Mouse (Mus musculus): ENCODE measurements at regions not wholly inside any gene's neighbourhood (a gene's known extent, or its start where the extent isn't known, plus 50 kb on each side); places are given as distances from the start of the nearest gene placed in this dataset.
A peak's percentile ranks its signal among the peaks of the same experiment; 100 is the strongest.

GRCm38 (mm10) chr8:11145251-11145650, 137.0 kb upstream of the Irs2 start:
- DNase-seq (ENCODE audit: low spot score), result no peak

DNA sequence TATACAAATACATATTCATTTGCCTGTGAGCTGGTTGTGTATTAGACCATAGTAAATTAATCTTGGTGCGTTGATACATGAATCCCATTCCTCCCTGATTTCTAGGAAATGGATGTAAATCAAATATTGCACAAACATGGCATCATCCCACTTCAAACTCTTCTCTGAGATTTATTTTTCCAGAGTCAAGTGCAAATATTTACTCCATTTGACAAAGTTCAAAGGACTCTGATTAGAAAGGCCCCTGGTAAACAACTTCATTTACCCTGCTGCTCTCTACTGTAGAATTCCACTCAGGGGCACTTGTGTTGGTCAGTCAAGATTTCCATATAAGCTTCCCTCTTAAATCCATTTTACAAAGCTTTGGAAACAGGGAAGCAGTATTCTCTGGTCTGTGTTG, 132.3 kb upstream of the Irs2 start:
- DNase-seq (ENCODE audit: low spot score), result no peak

DNA sequence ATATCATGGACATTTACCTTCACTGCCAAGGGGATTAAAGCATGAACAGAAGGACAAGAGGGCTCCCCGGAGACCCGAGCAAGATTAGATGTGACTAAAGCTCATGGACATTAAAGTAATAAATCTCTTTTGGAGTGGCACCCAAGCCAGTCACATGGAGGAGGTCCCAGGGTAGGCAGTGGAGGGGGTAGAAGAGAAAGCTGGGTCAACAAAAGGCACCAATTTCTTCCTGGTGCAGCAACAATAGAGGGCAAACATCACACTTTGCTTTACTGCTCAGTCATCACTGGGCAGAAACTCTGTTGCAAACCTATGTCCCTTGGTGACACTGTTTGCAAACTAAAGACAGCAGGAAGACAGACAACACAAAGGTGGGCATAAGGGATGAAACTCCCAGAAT, 131.0 kb upstream of the Irs2 start:
- DNase-seq (ENCODE audit: low spot score), result no peak

DNA sequence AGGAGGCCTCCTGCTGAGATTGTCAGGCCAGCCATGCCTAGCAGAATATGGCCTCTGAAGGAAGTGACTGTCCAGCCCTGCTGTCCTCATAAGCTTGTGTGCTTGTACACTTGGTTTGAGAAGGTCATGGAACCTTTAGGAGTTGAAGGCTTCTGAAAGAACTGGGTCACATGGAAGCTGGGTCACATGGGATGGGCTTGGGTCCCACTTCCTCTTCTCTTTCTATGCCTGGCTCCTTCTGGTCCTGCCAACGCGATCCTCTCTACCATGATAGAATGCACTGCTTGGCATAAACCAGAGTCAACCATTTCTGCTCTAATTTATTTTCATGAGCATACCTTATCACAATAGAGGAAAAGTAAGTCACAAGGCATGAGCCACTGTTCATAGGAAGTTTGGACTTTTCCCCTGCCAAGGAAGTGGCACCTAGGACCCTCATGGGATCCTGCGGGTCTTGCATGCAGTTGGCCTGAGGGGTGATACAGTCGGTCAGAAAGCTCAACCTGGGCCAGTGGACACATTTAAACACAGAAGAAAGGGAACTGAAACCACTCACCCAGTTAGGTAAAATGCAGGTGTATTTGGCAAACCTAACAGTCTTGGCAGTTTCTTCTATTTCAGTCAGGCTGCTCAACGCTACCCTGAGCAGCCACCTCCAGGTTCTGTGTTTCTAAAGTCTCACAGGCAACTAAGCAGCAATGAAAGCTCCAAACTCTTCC, 130.2 kb upstream of the Irs2 start:
- no peak for DNase-seq (ENCODE audit: low spot score)

DNA sequence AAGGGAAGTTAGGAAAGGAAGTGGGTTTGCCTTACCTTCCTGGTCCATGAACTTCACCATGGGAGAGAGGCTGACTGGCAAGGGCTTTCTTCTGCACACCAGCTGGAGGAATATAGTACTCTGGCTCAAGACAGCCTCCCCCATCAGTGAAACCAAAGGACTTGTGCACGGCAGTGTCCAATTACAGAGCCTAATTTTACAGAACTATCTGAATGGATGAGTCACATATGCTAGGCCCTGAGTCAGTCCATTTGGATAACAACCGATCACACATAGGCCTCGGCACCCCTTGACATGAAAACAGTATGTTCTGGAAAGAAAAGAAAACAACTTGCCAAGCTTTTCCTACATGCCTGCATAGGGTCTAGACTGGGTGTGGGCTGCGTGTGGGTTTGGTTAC, 128.3 kb upstream of the Irs2 start:
- no peak for DNase-seq (ENCODE audit: low spot score)

DNA sequence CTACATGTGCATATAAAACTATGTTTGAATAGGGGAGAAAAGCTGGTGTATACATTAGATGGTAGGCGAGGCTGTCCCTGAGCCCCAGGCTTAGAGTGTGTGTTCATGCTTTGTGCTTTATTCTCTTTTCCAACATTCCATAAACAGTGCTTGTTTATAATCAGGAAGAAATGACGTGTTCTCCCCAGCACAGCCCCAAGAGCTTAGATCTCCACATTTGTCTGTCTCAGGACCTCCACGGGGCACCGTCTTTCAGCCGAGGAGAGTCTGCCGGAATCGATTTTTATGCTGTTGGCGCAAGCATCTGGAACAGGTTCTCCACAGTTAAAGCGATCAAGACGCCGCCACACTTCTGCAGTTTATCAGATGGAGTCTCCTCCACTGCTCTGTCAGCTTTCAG, 126.9 kb upstream of the Irs2 start:
- no peak for DNase-seq (ENCODE audit: low spot score)

DNA sequence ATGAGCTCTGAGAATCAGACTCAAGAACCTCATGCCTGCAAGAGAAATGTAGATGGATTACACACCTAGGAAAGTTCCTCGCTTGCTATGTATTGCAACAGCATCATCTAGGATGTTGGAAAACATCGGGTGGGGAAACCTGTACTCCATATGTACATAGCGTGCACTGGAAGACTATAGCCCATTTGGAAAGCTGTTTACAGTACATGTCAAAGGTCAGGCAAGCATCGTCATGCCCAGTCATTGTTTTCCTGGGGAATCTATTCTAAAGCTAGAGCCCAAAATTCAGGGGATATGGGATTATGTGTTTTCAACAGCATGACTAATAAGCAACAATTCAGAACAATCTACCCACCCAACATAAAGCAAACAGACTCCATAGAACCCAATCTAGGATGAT, 126.3 kb upstream of the Irs2 start:
- no peak for DNase-seq (ENCODE audit: low spot score)

DNA sequence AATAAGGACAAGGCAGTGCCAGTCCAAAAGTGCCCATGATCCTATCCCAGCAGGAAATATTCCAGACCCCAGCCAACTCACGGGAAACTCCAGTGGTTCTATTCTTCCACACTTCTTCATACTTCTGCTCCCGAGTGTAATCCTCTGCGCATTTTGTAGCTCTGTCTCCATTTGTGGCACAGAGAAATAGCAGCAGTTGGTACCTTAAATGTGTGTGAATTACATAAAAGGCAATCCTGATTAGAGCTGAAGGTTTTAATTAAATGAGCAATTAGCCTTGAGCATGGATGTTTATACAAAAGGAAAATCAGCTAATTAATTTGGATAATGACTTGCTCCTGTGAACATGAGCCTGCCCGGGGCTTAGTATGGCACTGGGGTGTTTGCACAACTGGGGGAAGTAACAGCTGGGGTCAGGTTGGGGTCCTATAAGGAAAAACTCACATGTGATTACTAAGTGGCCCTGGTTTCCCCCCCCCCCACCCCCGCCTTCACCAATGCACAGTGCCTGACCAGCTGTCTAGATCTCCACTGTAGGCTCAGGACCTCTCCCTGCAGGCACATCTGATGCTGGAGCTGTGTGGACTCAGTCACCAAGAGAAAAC, 110.9 kb upstream of the Irs2 start:
- DNase-seq (ENCODE audit: low spot score), result no peak

DNA sequence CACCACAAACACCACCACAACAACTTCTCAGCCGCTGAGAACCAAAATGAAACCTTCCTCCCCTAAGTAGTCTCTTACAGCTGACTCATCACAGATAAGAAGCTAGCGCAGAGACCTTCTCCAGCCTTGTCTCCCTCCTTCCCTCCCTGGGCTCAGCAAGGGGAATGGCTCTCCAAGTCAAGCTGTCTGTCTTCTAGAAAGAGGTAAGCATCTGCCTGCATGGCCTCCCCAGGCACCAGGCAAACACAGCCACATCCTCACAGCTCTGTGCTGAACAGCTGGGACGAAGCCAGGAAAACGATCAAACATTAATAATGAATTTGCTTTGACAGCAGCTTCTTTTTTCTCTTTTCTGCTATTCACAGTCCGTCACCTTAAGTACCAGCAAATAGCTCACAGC, 108.3 kb upstream of the Irs2 start:
- DNase-seq (ENCODE audit: low spot score), result no peak

DNA sequence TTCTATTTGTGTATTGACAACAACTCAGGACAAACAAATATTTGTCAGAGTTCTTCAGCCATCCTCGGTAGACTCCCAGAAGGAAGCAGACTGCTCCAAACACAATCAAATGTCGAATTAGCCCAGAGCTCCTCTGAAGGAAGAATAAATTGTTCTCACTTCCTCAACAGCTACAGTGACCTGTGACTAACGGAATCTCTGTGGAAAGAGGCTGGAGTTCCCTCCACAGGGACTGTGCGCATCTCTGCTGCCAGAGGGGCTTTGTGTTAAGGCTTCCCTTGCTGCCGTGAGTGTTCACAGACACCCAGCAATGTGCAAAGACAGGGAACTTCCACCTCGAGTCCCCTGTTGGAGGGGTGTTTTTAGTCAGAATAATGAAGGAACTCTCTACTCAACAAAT, 107.0 kb upstream of the Irs2 start:
- no peak for DNase-seq (ENCODE audit: low spot score)

DNA sequence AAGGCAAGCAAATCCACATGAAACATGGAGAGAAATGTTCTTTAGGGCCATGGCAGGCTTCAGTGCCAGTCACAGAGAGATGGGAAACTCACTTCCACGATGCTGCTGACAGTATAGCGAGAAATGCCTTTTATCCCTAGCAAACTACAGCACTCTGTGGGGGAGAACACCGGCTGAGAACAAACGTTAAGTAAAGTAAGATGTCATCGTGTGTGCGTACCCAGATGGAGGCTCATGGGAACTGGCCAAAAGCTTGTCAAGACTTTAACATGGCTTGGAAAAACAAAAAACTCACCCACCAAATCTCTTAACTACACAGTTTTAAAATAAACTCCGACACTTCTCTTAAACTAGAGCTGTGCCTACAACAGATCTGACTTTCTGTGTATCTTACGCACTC, 106.3 kb upstream of the Irs2 start:
- no peak for DNase-seq (ENCODE audit: low spot score)

- DNase-seq (ENCODE audit: low spot score), result no peak
Measured at GRCm38 (mm10) chr8:11112908-11113532, 104.8 kb upstream of the Irs2 start.

DNA sequence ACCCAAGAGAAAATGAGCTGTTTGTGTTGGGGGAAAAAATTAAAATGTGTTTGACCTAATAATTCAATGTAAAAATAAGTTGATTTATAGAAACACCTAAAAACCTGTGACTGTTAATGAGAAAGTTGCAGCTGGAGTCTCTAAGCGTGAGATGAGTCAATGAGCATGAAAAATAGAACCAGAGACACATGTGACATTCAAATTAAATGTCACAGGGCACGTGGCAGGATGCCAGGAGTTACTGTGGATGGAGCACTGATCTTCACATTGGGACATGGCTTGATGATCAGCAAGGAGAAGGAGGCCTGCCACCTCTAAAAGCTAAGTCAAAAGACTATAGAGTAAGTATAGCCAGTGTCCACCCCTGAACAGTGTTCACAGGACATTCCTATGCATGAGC, 103.7 kb upstream of the Irs2 start:
- DNase-seq (ENCODE audit: low spot score), result peak; percentile 39

DNA sequence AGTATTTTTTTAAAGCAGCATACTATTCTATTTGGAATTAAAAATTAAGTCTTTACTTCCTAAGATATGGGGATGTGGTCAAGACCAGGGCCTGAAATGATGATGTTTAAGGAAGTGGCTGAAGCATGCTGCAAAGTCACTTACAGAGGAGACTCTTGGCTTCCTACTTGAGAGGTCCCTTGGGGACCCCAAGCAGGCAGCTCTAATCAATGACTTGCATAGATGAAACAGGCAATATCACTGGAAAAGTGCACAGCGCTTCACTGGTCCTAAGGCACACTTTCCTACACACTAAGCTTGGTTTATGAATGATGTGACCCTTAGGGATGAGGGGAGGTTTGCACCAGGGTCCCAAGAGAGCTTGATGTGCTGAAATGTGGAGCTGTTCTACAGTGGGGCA, 99.2 kb upstream of the Irs2 start:
- no peak for DNase-seq (ENCODE audit: low spot score)

GRCm38 (mm10) chr8:11107021-11107420, 98.8 kb upstream of the Irs2 start:
- DNase-seq (ENCODE audit: low spot score), result no peak

- DNase-seq (ENCODE audit: low spot score), result no peak
Measured at GRCm38 (mm10) chr8:11103745-11104607, 95.7 kb upstream of the Irs2 start.

- DNase-seq (ENCODE audit: low spot score), result no peak
Measured at GRCm38 (mm10) chr8:11100310-11100709, 92.1 kb upstream of the Irs2 start.

GRCm38 (mm10) chr8:11099591-11099855, 91.3 kb upstream of the Irs2 start:
- DNase-seq (ENCODE audit: low spot score), result no peak

DNA sequence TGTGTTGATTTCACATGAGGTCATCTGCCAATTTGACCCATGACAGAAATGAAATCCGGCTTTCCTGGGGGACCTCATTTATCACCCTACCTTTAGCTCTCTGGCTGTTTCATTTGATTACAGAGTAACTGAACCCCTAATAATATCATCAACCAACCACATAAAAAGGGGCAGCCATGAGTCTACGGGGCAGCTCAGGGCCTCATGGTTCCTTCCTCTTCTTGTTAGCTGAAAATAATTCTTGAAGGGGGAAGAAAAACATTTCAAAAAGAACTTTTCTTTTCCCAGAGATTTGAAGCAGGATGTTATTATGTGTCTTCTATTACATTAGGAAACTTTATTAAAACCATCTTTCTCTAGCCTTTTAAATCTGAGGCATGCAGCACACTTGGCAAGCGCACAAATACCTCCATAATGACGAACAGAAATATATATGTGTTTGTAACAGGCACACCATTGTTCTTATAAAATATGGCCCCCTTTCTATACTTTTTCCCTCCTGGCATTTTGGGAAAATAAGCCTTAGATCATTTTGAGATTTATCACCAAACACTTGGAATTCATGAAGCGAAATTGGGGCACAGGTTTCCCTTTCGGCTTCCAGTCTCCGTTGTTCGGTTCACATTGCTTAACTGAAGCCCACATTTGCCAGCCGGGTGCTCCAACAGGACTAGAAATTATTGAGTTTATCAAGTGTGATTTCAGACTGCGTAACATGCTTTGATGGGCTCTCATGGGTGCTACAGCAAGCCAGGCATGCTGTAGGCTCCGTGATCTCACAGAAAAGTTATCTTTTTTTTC, 90.7 kb upstream of the Irs2 start:
- DNase-seq (ENCODE audit: low spot score), result peak; percentile 18

DNA sequence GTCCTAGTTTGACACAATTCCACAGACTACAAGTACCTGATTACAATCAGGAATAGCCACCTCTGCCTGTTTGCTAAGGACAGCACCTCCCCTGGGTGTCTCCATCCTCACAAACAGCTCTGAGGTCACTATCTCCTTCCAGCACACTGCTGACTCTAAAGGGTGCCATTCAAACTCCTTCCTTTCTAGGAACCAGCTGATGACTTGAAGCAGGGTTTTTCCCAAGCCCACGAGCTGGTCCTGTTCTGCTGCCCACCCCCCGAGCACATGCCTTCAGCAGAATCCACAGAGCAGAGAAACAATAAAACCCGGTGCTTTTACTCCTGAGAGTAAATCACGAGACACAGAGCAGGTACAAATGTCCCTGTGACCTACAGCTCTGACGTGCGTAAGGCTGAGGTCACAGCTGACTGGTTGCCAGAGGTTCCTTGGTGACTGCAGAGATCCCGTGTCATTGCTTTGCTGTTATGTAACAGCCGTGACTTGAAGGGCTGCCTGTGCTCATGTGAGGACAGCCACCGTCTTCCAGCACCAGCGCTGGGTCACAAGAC, 90.0 kb upstream of the Irs2 start:
- DNase-seq (ENCODE audit: low spot score), result peak; percentile 69

- DNase-seq (ENCODE audit: low spot score), result no peak
Measured at GRCm38 (mm10) chr8:11097813-11098212, 89.6 kb upstream of the Irs2 start.

DNA sequence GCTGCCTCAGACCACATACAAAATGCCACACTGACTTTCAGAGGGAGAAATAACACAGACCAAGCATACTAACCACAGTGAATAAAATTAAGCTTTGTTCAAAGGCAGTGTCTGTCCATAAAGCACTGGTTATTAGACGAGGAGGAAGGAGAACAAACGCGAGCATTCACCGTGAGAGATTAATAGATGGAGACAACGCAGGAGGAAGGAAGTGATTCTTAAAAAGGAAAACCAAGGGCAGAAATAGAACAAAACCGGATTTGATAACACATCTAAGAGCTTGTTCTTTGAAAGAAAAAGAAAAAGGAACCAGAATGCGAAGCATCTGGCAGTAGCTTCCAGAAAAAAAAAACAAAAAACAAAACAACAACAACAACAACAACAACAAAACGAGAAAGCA, 86.3 kb upstream of the Irs2 start:
- no peak for DNase-seq (ENCODE audit: low spot score)

Measured in adipocyte (in vitro differentiated cells).